Mouse (Mus musculus): ENCODE measurements at regions not wholly inside any gene's neighbourhood (a gene's known extent, or its start where the extent isn't known, plus 50 kb on each side); places are given as distances from the start of the nearest gene placed in this dataset.

DNA sequence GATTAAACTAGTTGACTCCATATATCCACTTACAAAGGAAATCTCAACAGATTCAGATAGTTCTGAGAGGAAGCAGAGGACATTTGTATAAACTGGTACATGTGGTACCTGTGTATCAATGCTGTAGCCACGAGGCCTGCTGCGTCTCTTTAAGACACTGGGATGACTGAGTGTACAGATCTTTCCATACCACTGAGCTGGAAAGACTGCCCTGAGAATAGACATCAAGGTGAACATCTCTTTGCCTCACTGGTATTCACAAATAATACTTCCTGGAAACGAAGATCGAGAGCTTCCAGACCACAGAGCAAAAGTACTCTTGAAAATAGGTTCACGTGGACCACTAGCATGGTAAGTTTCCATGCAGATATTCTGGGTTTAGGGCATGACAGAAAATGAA lies 183.6 kb upstream of the Marcks start:
- DNase-seq, result no peak

- no peak for DNase-seq
These were observed 182.5 kb upstream of the Marcks start for GRCm38 (mm10) chr10:37321171-37321570.

DNA sequence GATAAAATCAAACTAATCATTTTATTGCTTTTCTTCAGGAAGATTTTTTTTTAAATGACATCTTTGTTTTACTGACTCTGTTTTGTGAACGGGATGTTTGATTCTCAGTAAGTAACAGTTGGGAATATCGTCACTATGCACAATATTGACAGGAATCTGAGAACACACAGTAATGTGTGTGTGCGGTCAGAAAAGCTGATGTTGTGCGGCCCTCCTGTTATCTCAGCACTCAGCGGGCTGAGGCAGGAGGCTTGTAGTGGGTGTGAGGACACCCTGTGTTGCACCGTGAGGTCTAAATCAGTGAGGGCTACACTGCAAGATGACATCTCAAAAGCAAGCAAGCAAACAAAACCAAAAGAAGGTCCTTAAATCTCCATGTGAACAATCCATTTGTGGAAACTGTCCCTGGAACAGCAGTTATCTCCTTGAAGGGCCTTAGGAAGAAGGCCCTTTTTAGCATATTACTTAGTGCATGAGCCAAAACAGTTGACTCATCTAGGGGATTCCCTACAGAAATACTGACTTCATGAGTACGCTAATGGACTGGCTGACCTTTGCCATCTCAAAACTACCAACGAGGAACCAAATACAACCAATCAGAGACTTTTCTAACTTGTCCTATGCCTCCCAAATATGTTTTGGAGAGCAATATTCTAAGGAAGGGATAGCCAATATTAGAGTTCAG lies 181.2 kb upstream of the Marcks start:
- no peak for DNase-seq

- DNase-seq, result no peak
These were observed 178.0 kb upstream of the Marcks start for GRCm38 (mm10) chr10:37316701-37317100.

DNA sequence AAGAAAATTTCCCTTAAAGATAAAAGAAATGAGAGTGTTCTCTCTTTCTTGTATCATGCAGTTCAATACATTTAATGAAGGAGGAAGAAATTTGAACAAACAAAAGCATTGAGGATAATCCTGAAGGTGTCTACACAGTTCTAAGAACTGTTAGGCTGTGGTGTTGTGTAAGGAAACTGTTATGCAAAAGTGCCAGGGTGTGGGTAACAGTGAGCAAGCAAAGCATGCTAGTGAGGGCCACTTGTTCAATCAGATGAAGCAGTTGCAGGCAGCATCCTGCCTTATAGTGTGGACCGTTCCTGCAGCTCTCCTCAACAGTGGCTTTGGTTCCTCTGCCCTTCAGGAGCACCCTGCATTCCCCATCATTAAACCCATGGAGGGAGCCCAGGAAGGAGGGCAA lies 177.1 kb upstream of the Marcks start:
- no peak for DNase-seq

- DNase-seq, result peak; percentile 7
These were observed 176.2 kb upstream of the Marcks start for GRCm38 (mm10) chr10:37314746-37315430.

DNA sequence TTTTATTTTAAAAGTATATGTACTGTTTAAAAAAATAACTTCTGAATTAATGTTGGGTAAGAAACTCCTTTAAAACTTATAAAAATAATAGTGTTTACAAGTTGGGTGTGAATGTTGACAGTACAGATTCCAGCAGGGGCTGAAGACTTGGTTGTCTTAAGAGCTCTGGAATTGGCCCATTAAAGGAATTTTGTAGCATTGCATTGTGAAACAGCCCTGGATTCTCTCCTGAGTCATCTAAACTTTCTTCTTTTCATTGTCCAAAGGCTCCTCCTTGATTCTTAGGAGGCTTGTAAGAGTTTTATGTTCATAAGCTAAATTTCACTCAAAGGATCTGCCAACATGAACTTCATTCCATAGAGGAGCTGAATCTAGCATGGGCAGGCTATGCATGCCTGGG lies 174.7 kb upstream of the Marcks start:
- DNase-seq, result no peak

- peak; percentile 19 for DNase-seq
These were observed 171.7 kb upstream of the Marcks start for GRCm38 (mm10) chr10:37310266-37310945.

DNA sequence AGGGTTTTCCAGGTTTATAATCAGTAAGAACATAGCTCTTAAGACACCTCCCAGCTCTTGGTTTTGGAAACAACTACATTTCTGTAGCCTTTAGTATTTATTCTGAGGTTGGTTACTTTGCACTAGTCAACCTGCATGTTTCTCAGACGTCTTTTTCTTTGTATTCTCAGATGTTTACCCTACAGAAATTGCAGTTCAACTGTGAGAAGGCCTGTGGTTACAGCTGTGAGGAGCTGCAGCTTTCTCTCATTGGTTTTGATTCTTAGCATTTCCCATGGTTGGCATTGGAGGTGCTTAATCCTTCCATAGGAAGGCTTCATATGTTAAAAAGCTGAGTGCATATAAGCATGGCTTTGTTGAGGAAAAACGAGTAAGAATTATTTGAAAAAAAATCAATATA lies 165.9 kb upstream of the Marcks start:
- DNase-seq, result no peak

- DNase-seq, result no peak
These were observed 161.6 kb upstream of the Marcks start for GRCm38 (mm10) chr10:37300181-37300889.

DNA sequence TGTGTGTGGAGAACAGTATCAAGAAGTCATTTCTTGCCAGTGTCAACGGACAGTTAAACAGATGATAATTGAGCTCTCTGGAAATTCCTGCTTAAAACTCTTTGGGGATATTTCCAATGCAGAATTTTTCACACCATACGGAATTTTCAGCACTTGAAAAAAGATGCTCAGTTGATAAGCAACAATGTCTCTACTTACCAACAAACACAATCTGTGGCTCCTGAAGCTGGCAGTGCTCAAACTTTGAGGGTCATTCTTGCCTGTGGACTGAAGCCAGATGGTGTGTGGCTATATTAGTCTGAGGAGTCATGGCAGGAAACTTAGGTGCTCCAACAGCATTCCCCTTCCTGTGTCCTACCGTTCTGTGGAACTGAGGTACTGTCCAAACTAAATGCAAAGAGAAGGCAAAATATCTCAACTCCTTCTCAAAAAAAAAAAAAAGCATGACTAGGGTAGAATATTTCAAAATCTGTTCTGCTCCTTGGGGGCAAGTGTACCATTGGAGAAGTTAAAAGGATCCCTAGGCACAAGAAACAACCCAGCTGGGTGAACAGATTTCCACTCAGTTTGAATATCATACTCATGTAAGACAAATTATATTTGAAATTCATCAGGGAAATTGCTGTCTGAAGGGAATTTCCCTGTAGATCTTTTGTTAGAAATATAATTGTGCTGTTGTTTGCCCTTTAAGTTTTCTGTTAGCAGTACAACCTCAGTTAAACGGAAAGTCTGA lies 160.1 kb upstream of the Marcks start:
- no peak for DNase-seq

- no peak for DNase-seq
These were observed 155.5 kb upstream of the Marcks start for GRCm38 (mm10) chr10:37294231-37294630.

DNA sequence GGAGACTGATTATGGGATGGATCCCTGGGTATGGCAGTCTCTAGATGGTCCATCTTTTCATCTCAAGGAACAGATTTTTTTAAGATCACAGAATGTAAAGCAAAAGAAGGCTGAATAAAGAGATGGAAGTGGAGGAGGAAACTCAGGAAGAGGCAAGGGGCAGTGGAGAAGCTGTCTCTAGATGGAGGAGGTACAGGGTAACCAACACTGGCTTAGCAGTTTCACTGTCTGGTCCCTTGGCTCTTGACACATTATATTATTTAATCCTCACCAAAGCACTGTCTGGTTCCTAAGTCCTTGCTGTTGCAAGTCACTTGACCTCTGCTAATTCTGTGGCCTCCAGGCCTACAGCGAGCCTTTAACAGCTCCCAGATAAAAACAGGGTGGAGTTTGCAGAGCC lies 154.6 kb upstream of the Marcks start:
- no peak for DNase-seq

DNA sequence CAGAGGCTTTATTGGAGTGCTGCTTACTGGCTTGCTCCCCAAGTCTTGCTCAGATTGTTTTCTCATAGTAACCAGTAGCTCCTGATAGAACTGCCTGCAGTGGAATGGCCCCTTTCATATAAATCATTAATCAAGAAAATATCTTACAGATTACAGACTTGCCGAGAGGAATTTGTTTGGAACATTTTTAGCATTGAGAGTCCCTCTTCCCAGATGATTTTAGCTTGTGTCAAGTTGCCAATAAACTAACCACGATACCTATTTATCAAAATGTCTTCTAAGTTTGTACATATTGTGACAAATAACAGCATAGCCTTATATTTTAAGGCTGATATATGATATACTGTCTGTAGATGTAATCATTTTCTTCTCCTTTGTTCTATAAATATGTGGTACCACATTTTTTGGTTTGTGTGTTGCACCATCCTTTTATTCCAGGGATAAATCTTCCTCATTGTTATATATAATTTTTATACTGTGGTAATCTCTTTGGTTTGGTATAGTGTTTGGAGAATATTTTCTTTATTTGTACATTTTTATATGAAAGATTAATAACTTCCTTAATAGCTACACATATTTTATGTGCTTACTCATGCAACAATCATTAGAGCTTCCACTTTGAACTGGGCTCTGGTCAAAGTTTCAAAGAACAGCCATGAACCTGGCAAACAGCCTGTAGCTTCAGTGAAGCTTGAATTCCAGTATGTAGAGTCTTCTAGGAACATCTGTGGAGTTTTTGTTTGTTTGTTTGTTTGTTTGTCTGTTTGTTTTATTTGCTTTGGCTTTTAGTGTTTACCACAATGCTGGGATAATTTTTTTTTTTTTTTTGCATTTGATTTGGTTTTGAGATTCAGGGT lies 153.1 kb upstream of the Marcks start:
- no peak for DNase-seq

GRCm38 (mm10) chr10:37289964-37290704 lies 151.4 kb upstream of the Marcks start:
- DNase-seq, result no peak

GRCm38 (mm10) chr10:37286305-37286704 lies 147.6 kb upstream of the Marcks start:
- DNase-seq, result no peak

- DNase-seq, result no peak
These were observed 144.2 kb upstream of the Marcks start for GRCm38 (mm10) chr10:37282951-37283350.

DNA sequence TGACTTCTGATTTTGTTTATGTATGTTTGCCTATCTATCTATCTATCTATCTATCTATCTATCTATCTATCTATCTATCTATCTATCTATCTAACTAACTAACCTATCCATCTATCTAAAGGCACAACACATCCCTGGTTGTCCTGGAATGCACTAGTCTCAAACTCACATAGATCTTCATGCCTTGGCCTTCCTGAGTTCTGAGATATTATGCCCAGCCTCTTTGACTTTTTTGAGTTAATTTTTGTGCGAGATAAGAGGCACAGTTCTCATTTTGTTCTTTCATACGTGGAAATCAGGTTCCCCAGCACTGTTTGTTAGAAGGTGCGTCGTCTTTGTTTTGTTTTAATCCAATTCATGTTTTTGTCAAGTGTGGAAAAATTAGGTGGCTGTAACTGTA lies 142.1 kb upstream of the Marcks start:
- no peak for DNase-seq

DNA sequence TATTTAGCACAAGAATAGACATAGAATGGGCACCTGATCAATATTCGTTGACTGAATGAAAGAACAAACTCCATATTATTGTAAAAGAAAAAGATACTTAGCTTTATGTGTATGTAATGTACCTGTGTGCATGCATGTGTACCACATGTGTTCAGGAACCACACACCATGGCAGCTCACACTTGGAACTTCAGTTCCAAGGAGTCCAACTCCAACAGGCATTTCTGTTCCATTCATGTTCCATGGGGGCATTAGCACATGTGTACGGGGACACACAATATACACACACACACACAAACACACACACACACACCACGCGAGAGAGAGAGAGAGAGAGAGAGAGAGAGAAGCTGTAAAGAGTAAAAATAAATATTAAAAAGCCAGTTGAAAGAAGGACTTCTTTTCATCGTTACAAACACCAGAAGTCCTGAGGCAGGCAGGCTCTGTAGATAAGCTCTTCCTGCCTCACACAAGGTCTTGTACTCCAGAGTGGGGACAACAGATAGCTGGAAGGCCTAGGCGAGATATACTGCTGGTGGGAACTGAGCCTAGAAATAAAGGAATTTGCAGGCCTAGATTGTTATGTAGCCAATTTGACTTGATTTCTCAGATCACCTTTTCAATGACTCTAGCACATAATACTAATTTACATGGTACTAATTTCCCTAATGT lies 141.6 kb upstream of the Marcks start:
- no peak for DNase-seq

DNA sequence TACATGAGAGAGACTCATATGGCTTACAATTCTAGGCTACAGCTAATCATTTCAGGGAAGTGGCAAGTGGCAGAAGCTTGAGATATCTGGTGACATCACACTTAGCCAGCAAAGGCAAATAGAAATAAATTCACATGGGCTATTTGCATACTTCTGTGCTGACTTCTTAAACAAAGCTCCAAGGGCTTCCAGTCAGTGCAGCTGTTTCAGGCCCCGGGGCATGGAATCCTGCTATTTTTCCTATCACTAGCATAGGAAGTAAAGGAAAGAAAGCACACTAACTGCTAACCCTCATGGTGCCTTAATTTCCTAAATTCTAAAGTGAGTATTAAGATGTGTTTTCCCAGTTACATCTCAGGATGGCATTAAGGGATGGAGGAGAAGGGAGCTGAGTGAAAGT lies 140.6 kb upstream of the Marcks start:
- no peak for DNase-seq
